In genomic region chr14:29562704-29563103, GRCm38 (mm10) we compare ENCODE assay signal across 16 mouse cellular contexts.
A peak's percentile ranks its signal among the peaks of the same experiment; 100 is the strongest.
DNase-seq lines count a peak whose midpoint lies in the region; ATAC-seq and TF ChIP-seq lines count a peak whose summit lies in the region.
"Had no signal": no experiment of that assay in that cellular context is flagged by ENCODE, and none has a peak within 500 bp of the region (broad histone marks: within the 10 kb centered on the region; RNA-seq: fewer than 3 reads in every experiment).

No protein-coding gene starts in this region.

- 3% methylated on average over 6 of the region's 6 CpGs for WGBS in kidney, postnatal 0 days
- WGBS in forebrain, embryonic 14.5 days, result 12% methylated on average over 6 of the region's 6 CpGs
- 12% methylated on average over 6 of the region's 6 CpGs for WGBS in neural tube, embryonic 11.5 days
- 52% methylated on average over 6 of the region's 6 CpGs for WGBS in intestine, embryonic 16.5 days

- no peaks in the 10 kb centered on the region for H3K9me3 ChIP-seq in kidney, postnatal 0 days (replicated peaks; ENCODE audit: low read length)
- no peaks in the 10 kb centered on the region for H3K9me3 ChIP-seq in forebrain, embryonic 14.5 days (replicated peaks; ENCODE audit: control insufficient read depth, low read length)
- no peaks in the 10 kb centered on the region for H3K9me3 ChIP-seq in neural tube, embryonic 11.5 days (ENCODE audit: control insufficient read depth, low read length)
- H3K9me3 ChIP-seq in intestine, embryonic 16.5 days (ENCODE audit: control insufficient read depth, low read length), result no peaks in the 10 kb centered on the region
- H3K9me3 ChIP-seq: heart, embryonic 15.5 days had no signal

- no peak overlapping the region for H3K9ac ChIP-seq in kidney, postnatal 0 days (ENCODE audit: low read depth, low read length)
- H3K9ac ChIP-seq in forebrain, embryonic 14.5 days (ENCODE audit: low read length), result no peak overlapping the region
- H3K9ac ChIP-seq in neural tube, embryonic 11.5 days (ENCODE audit: low read length), result no peak overlapping the region
- H3K9ac ChIP-seq in intestine, embryonic 16.5 days (ENCODE audit: low read depth, low read length), result no peak overlapping the region
- H3K9ac ChIP-seq: heart, embryonic 15.5 days had no signal

- ATAC-seq in kidney, postnatal 0 days (replicated peaks; ENCODE audit: low FRiP score, low read depth), result no peak
- peak; percentile 37; the same call in 1 of the 2 replicates for ATAC-seq in forebrain, embryonic 14.5 days
- no peak for ATAC-seq in neural tube, embryonic 11.5 days (ENCODE audit: insufficient read depth, low FRiP score, low TSS enrichment)
- no peak for ATAC-seq in intestine, embryonic 16.5 days
- ATAC-seq: lung, postnatal 0 days had no signal

- H3K4me2 ChIP-seq in kidney, postnatal 0 days (ENCODE audit: low read length), result no peak overlapping the region
- H3K4me2 ChIP-seq in forebrain, embryonic 14.5 days (ENCODE audit: low read length), result no peak overlapping the region
- H3K4me2 ChIP-seq in neural tube, embryonic 11.5 days (ENCODE audit: low read depth), result no peak overlapping the region
- no peak overlapping the region for H3K4me2 ChIP-seq in intestine, embryonic 16.5 days (ENCODE audit: low read depth, low read length)
- H3K4me2 ChIP-seq: heart, embryonic 15.5 days had no signal

- no peaks in the 10 kb centered on the region for H3K4me1 ChIP-seq in kidney, postnatal 0 days (replicated peaks; ENCODE audit: insufficient read depth, low read length)
- peaks cover 16% of the 10 kb centered on the region for H3K4me1 ChIP-seq in forebrain, embryonic 14.5 days (ENCODE audit: control insufficient read depth, insufficient read depth, low read length)
- no peaks in the 10 kb centered on the region for H3K4me1 ChIP-seq in neural tube, embryonic 11.5 days (ENCODE audit: control insufficient read depth, insufficient read depth, low read length)
- no peaks in the 10 kb centered on the region for H3K4me1 ChIP-seq in intestine, embryonic 16.5 days (ENCODE audit: control insufficient read depth, insufficient read depth, low read length)
- H3K4me1 ChIP-seq: heart, embryonic 15.5 days had no signal

- no peaks in the 10 kb centered on the region for H3K36me3 ChIP-seq in kidney, postnatal 0 days (ENCODE audit: insufficient read depth, low read length)
- no peaks in the 10 kb centered on the region for H3K36me3 ChIP-seq in forebrain, embryonic 14.5 days (ENCODE audit: control insufficient read depth, insufficient read depth, low read length)
- no peaks in the 10 kb centered on the region for H3K36me3 ChIP-seq in neural tube, embryonic 11.5 days (ENCODE audit: control insufficient read depth, insufficient read depth, low read length)
- H3K36me3 ChIP-seq in intestine, embryonic 16.5 days (ENCODE audit: control insufficient read depth, insufficient read depth, low read length), result no peaks in the 10 kb centered on the region
- H3K36me3 ChIP-seq: heart, embryonic 15.5 days had no signal

- no peak for TF ChIP-seq CTCF in kidney, postnatal 0 days (IDR thresholded peaks at IDR 0.05; ENCODE audit: low read depth)

- no peak overlapping the region for H3K27ac ChIP-seq in kidney, postnatal 0 days
- H3K27ac ChIP-seq in forebrain, embryonic 14.5 days (ENCODE audit: low read depth, low read length), result 0 out of 2 replicates have a peak overlapping the region, but pooled peaks have one; percentile 48
- H3K27ac ChIP-seq in neural tube, embryonic 11.5 days (ENCODE audit: low read depth, low read length), result 0 out of 2 replicates have a peak overlapping the region, but pooled peaks have one; percentile 4
- H3K27ac ChIP-seq in intestine, embryonic 16.5 days (ENCODE audit: low read length), result no peak overlapping the region
- H3K27ac ChIP-seq: heart, embryonic 15.5 days; left cerebral cortex, adult 2 months had no signal

- peak; percentile 58 for DNase-seq in kidney, postnatal 0 days (ENCODE audit: low spot score)
- no peak for DNase-seq in kidney, adult 18-20 months
- peak; percentile 24 for DNase-seq in embryo, embryonic 10 days (ENCODE audit: low spot score)
- DNase-seq in forebrain, embryonic 14.5 days (ENCODE audit: low spot score), result peak; percentile 74
- DNase-seq in neural tube, embryonic 11.5 days (ENCODE audit: low spot score), result peak; percentile 40
- DNase-seq in right cerebral cortex, postnatal 10 days (ENCODE audit: low spot score in 2 of 2), result no peak
- DNase-seq: cerebellum, postnatal 14 days; gastrocnemius, postnatal 25 days; liver; right cerebral cortex, adult 18-20 months; thymus, postnatal 25 days had no signal

- H3K27me3 ChIP-seq in kidney, postnatal 0 days (ENCODE audit: insufficient read depth, low read length), result no peaks in the 10 kb centered on the region
- no peaks in the 10 kb centered on the region for H3K27me3 ChIP-seq in forebrain, embryonic 14.5 days (replicated peaks; ENCODE audit: control insufficient read depth, insufficient read depth, low read length)
- H3K27me3 ChIP-seq in neural tube, embryonic 11.5 days (ENCODE audit: control insufficient read depth, insufficient read depth, low read length), result no peaks in the 10 kb centered on the region
- H3K27me3 ChIP-seq in intestine, embryonic 16.5 days (replicated peaks; ENCODE audit: control insufficient read depth, insufficient read depth, low read length), result no peaks in the 10 kb centered on the region
- H3K27me3 ChIP-seq: heart, embryonic 15.5 days had no signal

- H3K4me3 ChIP-seq in kidney, postnatal 0 days (replicated peaks; ENCODE audit: low read depth, low read length), result no peak overlapping the region
- no peak overlapping the region for H3K4me3 ChIP-seq in forebrain, embryonic 14.5 days (ENCODE audit: low read depth, low read length)
- no peak overlapping the region for H3K4me3 ChIP-seq in neural tube, embryonic 11.5 days (ENCODE audit: low read depth, low read length)
- no peak overlapping the region for H3K4me3 ChIP-seq in intestine, embryonic 16.5 days (ENCODE audit: low read length)
- H3K4me3 ChIP-seq: erythroblast, embryonic 14.5 days; heart, embryonic 15.5 days; left cerebral cortex, adult 2 months had no signal

Comparison
In these comparisons a context has a peak if more than half of its experiments do, and no peak if none do; other contexts are left out.
1. DNase-seq: peak in kidney, postnatal 0 days (single experiment), embryo, embryonic 10 days (single experiment), forebrain, embryonic 14.5 days (single experiment) and neural tube, embryonic 11.5 days (single experiment); none in kidney, adult 18-20 months (single experiment) and right cerebral cortex, postnatal 10 days (0 of 2).
2. H3K27ac ChIP-seq: peak in forebrain, embryonic 14.5 days (single experiment) and neural tube, embryonic 11.5 days (single experiment); none in kidney, postnatal 0 days (single experiment) and intestine, embryonic 16.5 days (single experiment).